Mouse (Mus musculus) C2C12 (cell line): Measurements from ENCODE around the gene Rps19.

Source experiments
- CTCF ChIP-seq: IDR thresholded peaks from one replicate; pipeline ENCODE4 v1.5.1; 2011; ENCODE audit not compliant: control insufficient read depth, insufficient read depth, insufficient read length
- MYOD1 ChIP-seq: IDR thresholded peaks from one replicate; pipeline ENCODE4 v1.6.1; 2011; ENCODE audit warnings: low read depth; ENCODE audit not compliant: control insufficient read depth, insufficient read length
- MYOG ChIP-seq: IDR thresholded peaks from one replicate; pipeline ENCODE4 v1.6.1; 2011; ENCODE audit not compliant: control insufficient read depth, insufficient read length; ENCODE audit errors: extremely low read depth

DNA sequence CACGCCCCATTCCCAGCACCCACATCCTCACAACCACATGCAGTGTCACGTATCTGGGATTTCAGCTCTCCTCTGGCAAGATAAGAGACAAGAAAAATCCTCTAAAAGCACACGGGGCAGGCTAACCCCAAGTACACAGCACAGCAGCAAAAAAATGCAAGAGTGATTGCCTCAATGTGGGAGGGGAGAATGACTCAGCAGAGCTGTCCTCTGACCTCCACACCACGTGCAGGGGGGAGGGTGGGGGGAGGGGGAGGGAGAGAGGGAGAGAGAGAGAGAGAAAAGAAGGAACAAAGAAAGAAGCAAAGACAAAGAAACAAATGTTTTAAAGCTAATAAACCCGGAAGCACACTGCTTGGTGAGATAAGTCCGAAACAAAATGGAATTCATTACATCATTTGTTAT is 33.3 kb upstream of the Rps19 start:
- TF ChIP-seq CTCF (no peak), MYOD1 (no peak), MYOG (no peak)
